Mouse (Mus musculus) cerebellum, adult 2 months (tissue): ENCODE results near the gene Aff3.

Experiments used
- CTCF ChIP-seq: fragments of 200-500 bp; IDR thresholded peaks from 2 replicates; pipeline ENCODE4 v1.5.1; 2011; ENCODE audit warnings: low read depth, mild to moderate bottlenecking, control low read depth, low read length, moderate library complexity, borderline replicate concordance; ENCODE audit not compliant: insufficient read depth
- POLR2A ChIP-seq: fragments of 200-500 bp; IDR thresholded peaks from 2 replicates; pipeline ENCODE4 v1.6.1; 2011; ENCODE audit warnings: low read length, control low read depth, borderline replicate concordance; ENCODE audit not compliant: insufficient read depth

DNA sequence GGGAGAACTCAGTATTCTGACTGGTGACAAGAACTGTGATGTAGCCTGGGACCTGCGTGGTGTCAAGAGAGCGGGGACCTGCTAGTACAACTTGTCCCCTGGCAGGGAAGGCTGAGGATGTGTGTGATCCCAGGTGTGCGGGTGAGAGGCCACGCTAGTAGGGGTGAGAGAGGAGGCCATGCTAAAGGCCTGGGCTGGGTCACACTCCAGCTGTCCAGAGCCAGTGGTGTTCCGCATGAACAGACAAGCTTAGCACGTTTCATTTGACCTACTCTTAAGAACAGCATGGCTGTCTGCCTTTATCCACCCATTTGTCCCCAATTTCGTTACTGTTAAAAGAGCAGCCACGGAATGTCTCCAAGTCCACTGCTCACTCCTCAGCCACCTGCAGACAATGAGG, 434.7 kb downstream of the Aff3 start:
- no peak for TF ChIP-seq POLR2A
- no peak for TF ChIP-seq CTCF
